Mouse (Mus musculus) liver, embryonic 11.5 days (tissue): ENCODE measurements around the gene Nhej1. TPM values are rescaled to one million over a fixed set of nuclear protein-coding genes. Genes with fewer than 3 reads are reported as not detected.

Source experiments
- ATAC-seq: fragments of 200-750 bp; cut with Nextera tagmentation; replicated peaks from 2 replicates; pipeline ENCODE4 v1.8.0; 2017; ENCODE audit warnings: moderate number of reproducible peaks, mild to moderate bottlenecking, moderate TSS enrichment, moderate library complexity; ENCODE audit not compliant: low FRiP score
- DNase-seq: peaks from one replicate; pipeline ENCODE4 v3.0.0-alpha.2; 2017; ENCODE audit warnings: low spot score
- H3K27ac ChIP-seq: fragments of 300-500 bp; sonication (generic); 2 replicates; pipeline ENCODE4 v1.5.1; 2014; ENCODE audit warnings: mild to moderate bottlenecking, low read depth, low read length, control low read depth
- H3K27me3 ChIP-seq: fragments of 300-500 bp; sonication (generic); replicated peaks from 2 replicates; pipeline ENCODE4 v1.6.1; 2014; ENCODE audit warnings: low read length, mixed read lengths; ENCODE audit not compliant: control insufficient read depth, insufficient read depth
- H3K36me3 ChIP-seq: fragments of 300-500 bp; sonication (generic); 2 replicates; pipeline ENCODE4 v1.6.1; 2014; ENCODE audit warnings: mild to moderate bottlenecking, low read length, moderate library complexity, mixed read lengths; ENCODE audit not compliant: control insufficient read depth, insufficient read depth
- H3K4me1 ChIP-seq: fragments of 300-500 bp; sonication (generic); replicated peaks from 2 replicates; pipeline ENCODE4 v1.6.1; 2014; ENCODE audit warnings: low read length, mixed read lengths; ENCODE audit not compliant: control insufficient read depth, insufficient read depth
- H3K4me2 ChIP-seq: fragments of 300-500 bp; sonication (generic); 2 replicates; pipeline ENCODE4 v1.6.1; 2014; ENCODE audit warnings: mild to moderate bottlenecking, control low read depth, moderate library complexity
- H3K4me3 ChIP-seq: fragments of 300-500 bp; sonication (generic); 2 replicates; pipeline ENCODE4 v1.5.1; 2014; ENCODE audit warnings: low read depth, low read length, control low read depth
- H3K9ac ChIP-seq: fragments of 300-500 bp; sonication (generic); 2 replicates; pipeline ENCODE4 v1.6.1; 2014; ENCODE audit warnings: low read depth, low read length, control low read depth
- H3K9me3 ChIP-seq: fragments of 300-500 bp; sonication (generic); 2 replicates; pipeline ENCODE4 v1.6.1; 2016; ENCODE audit warnings: low read length, inconsistent platforms, mixed read lengths; ENCODE audit not compliant: control insufficient read depth
- WGBS: fragments of 180-500 bp; shearing (Covaris S2); extraction: QIAGEN DNeasy Blood & Tissue Kit; methylation state at CpG from one replicate; pipeline ENCODE4 v1.1.7; 2014; 5-methylcytosine and 5-hydroxymethylcytosine counted together
- polyA plus RNA-seq: library from polyadenylated mRNA; unstranded; fragments of >200 nt; fragmentation: Nextera tagmentation; extraction: Ambion mirVana; gene quantifications from 2 replicates; pipeline ENCODE4 v1.2.1, GENCODE M21; 2014

Nhej1 gene
- polyA plus RNA-seq, 1 experiment from 2014 or later = 6.8 TPM

DNA sequence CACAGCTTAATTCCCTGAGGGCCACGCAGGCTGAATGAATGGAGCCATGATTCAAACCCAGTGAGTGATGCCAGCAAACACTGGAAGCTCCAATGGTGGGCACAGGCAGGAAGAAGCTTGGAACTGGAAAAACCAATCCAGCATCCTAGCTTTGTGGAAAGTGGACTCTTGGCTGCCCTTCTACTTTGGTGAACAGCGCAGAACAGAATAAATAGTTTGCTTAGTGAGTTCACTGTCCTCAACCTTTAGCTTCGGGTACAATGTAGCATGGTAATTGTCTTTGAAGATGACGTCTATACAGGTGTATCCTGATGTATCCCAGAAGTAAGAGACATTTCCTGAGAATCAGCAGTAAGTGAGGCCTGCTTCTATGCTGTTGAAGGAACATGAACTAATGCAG, 23.7 kb upstream of the Nhej1 start:
- H3K9me3 ChIP-seq = no peaks in the 10 kb centered on the region
- ATAC-seq = no peak
- H3K9ac ChIP-seq = no peak overlapping the region

DNA sequence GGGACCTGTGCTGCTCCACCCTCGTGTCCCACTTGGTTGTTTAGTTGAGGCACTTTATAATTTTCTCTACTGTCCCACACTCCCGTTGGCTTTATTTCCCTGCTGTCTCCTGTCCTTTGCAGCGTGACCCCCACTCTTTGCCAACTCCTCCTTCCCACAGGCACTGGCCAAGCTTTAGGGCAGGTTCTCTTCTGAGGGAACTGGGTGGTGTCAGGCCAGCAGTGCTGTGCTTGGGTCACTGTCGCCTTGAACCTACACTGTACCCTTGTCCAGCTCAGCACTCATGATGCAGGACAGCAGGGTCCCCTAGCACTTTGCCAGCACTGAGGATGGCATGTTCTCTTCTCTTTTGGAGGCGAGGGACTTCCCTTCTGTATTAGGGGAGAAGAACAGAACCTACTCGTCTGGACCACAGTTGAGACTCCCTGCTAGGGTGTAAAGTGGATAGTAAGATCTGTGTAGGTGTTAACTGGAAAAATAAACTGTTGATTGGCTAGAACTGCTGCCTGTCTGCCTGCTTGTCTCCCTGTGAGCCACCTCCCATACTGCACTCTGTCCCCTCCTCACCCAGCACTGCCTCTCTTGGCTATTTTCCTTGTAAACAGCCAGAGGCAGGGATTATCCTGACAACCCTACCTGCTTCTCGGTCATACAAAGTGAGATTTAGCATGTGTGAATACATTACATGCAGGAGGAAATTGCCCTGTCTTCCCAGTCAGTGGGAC, 22.6 kb upstream of the Nhej1 start:
- no peaks in the 10 kb centered on the region for H3K27me3 ChIP-seq
- peaks cover 31% of the 10 kb centered on the region for H3K36me3 ChIP-seq
- WGBS = 85% methylated on average over 7 of the region's 7 CpGs
- no peak for DNase-seq
- no peak overlapping the region for H3K4me3 ChIP-seq
- no peak overlapping the region for H3K27ac ChIP-seq
- H3K4me1 ChIP-seq = peaks cover 11% of the 10 kb centered on the region
- no peaks in the 10 kb centered on the region for H3K9me3 ChIP-seq
- ATAC-seq = no peak
- H3K4me2 ChIP-seq = no peak overlapping the region
- no peak overlapping the region for H3K9ac ChIP-seq

More for the DNA sequence above, 23.7 kb upstream of the Nhej1 start:
- WGBS = 88% methylated on average over 4 of the region's 4 CpGs
- peaks cover 31% of the 10 kb centered on the region for H3K36me3 ChIP-seq
- DNase-seq = no peak
- H3K27ac ChIP-seq = no peak overlapping the region
- no peak overlapping the region for H3K4me3 ChIP-seq
- peaks cover 8% of the 10 kb centered on the region for H3K4me1 ChIP-seq
- no peaks in the 10 kb centered on the region for H3K27me3 ChIP-seq
- H3K4me2 ChIP-seq = no peak overlapping the region

DNA sequence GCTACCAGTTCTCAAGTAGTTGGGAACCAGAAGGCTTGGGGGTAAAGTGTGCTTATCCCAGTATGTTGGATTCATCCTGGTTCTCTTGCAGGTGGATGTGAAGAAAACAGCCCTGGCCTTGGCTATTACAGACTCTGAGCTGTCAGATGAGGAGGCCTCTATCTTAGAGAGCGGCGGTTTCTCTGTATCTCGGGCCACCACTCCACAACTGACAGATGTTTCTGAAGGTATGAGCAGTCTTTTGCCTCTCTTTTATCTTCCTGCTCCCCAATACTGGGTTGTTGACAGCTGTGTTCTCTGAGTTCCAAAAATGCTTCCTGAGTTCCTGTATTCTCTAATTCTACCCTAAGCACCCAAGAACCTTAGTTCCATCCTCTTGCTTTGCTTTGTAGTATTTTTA, 20.6 kb upstream of the Nhej1 start:
- DNase-seq = no peak
- no peak overlapping the region; the same call in 1 of the 2 replicates for H3K4me3 ChIP-seq
- ATAC-seq = peak; percentile 42
- no peak overlapping the region for H3K9ac ChIP-seq
- H3K9me3 ChIP-seq = no peaks in the 10 kb centered on the region
- H3K27ac ChIP-seq = peak overlapping the region; percentile 41; the same call in 1 of the 2 replicates
- peak overlapping the region; percentile 93 for H3K4me2 ChIP-seq
- H3K36me3 ChIP-seq = peaks cover 31% of the 10 kb centered on the region
- H3K4me1 ChIP-seq = peaks cover 14% of the 10 kb centered on the region
- 56% methylated on average over 3 of the region's 3 CpGs for WGBS
- no peaks in the 10 kb centered on the region for H3K27me3 ChIP-seq

DNA sequence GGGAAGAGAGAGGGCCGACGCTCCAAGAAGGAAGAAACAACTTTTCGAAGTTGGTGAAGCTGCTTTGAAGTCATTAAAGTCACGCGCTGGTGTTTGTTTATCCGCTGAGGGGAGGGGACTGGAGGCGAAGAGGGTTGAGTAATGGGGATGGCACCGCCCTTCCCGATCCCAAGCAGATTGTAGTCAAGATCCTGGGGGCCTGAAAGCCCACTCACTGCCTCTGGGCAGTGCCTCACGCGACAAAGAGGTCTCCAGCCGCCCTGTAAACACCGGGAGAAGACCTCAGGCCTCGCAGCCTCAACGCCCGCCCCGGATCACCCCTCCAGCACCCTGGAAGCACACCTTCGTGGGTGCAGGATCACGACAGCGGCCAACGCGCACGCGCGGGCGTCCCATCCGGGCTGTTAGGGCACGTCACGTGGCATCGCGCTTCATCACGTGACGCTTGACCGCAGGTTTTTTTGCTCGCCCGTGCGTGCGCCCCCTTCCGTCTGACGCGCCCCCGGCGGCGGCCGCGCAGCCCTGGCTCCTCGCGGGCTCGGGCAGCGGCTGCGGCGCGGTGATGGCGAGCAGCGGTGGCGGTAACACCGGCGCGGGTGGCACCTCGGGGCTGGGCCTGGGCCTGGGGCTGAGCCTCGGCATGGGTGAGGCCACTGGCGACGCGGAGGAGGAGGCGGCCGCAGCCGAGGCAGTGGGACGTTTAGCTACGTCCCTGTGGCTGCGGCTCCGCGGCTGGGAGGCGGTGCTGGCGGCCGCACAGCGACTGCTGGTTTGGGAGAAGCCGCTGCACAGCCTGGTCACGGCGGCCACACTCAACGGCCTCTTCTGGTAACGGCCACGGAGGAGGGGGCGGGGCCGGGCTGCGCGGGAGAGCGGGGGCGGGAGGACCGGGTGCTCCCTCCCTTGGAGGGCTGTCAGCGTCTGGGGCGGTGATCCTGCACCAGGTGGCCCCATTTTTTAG, 17.6 kb upstream of the Nhej1 start, which contains the start of the genes Cnppd1 and Retreg2:
TSS of gene Cnppd1 (minus strand) at position 411 of the 961 bp plus-strand sequence.
TSS of gene Retreg2 (plus strand) at position 478 of the 961 bp plus-strand sequence.
- H3K4me2 ChIP-seq = peak within 1 kb of the TSS; percentile 93
- peaks cover 41% of the 10 kb centered on the region for H3K4me1 ChIP-seq
- peak; percentile 99 for DNase-seq
- H3K27ac ChIP-seq = peak within 1 kb of the TSS; percentile 98
- ATAC-seq = peak; percentile 80
- peaks cover 42% of the 10 kb centered on the region for H3K36me3 ChIP-seq
- peak within 1 kb of the TSS; percentile 97 for H3K9ac ChIP-seq
- WGBS = under 1% methylated on average over 91 of the region's 91 CpGs
- peak within 1 kb of the TSS; percentile 95 for H3K4me3 ChIP-seq
- H3K27me3 ChIP-seq = no peaks in the 10 kb centered on the region
- H3K9me3 ChIP-seq = no peaks in the 10 kb centered on the region

DNA sequence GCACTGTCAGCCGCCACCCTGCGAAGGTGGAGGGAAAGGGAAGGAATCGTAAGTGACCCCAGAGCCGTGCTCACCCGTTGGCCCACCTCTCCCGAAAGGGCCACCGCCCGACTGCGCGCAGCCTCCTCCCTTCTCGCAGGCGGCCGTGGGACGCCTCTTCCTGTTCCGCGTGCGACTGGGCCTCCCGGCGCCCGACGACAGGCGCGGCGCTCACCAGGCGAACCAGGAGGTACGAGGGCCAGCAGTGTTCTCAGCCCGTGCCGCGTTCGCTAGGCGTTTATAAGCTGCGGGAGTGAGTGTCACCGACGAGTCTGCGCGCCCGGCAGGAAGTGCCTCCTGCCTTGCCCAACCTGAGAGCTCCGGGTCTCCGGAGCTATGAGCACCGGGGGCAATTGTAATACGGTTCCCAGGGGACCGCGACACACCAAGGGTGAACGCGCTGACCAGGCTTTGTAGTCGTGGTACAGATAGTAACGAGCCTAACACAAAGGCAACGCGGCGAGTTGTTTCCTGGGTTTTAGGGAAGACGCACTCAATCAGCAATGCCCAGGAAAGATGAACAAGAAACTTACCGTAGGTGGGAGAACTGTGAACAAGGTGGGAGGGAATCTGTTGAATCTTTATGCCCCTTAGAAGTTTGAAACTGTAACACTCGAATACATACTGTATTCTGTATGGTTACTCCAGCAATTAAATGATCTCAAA, 16.6 kb upstream of the Nhej1 start:
- no peaks in the 10 kb centered on the region for H3K9me3 ChIP-seq
- no peaks in the 10 kb centered on the region for H3K27me3 ChIP-seq
- peaks cover 48% of the 10 kb centered on the region for H3K4me1 ChIP-seq
- H3K4me3 ChIP-seq = peak overlapping the region; percentile 95
- DNase-seq = peak; percentile 74
- ATAC-seq = peak; percentile 36
- H3K4me2 ChIP-seq = peak overlapping the region; percentile 93
- peak overlapping the region; percentile 98 for H3K27ac ChIP-seq
- H3K9ac ChIP-seq = peak overlapping the region; percentile 97
- under 1% methylated on average over 53 of the region's 53 CpGs for WGBS
- H3K36me3 ChIP-seq = peaks cover 35% of the 10 kb centered on the region

DNA sequence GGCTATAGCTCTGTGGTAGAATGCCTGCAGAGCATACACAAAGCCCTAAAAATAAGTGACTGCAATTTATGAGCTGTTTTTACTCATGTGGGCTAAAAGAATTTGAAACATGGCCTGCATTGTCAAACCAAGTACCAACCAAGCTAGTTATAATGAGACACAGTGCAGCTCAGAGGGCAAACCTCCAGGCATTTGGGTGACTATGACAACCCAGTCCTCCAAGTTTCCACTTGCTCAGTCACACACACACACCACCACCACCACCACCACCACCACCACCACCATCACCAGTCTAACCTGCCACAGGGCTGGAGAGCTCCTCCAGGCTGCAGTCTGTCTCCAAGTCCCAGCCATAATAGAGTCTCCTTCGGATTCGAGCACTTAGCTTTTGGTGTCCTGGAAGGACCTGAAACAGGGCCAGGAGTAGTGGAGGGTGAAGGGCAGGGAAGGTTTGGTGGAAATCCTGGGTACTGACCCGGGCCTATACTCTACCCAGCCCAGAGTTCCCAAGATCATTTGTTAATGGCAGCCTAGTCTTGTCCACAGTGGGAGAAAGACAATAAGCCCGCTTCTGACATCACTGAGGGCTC, 15.7 kb upstream of the Nhej1 start:
- no peaks in the 10 kb centered on the region for H3K27me3 ChIP-seq
- peaks cover 57% of the 10 kb centered on the region for H3K4me1 ChIP-seq
- WGBS = 61% methylated on average over 4 of the region's 4 CpGs
- H3K4me2 ChIP-seq = peak overlapping the region; percentile 93
- H3K36me3 ChIP-seq = peaks cover 33% of the 10 kb centered on the region
- H3K9ac ChIP-seq = peak overlapping the region; percentile 97
- peak overlapping the region; percentile 95 for H3K4me3 ChIP-seq
- H3K27ac ChIP-seq = peak overlapping the region; percentile 98
- no peaks in the 10 kb centered on the region for H3K9me3 ChIP-seq
- ATAC-seq (no peak), DNase-seq (no peak)

DNA sequence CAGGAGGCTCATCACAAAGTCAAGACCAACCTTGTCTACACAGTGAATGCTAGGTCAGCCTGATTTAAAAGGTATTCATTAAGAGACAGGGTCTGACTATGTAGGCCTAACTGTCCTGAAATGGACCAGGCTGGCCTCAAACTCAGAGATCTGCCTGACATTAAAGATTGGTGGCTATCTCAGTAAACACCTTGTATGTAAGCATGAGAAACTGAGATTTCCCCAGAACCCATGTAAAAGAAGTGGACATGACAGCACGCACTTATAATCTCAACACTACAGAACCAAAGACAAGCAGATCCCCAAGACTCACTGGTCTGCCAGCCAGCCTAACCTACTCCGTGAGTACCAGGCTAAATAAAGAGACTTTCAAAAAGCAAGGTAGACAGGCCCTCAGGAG, 13.4 kb upstream of the Nhej1 start:
- peaks cover 25% of the 10 kb centered on the region for H3K36me3 ChIP-seq
- DNase-seq = no peak
- no peak for ATAC-seq
- H3K4me1 ChIP-seq = peaks cover 51% of the 10 kb centered on the region
- peak overlapping the region; percentile 97 for H3K27ac ChIP-seq
- H3K9me3 ChIP-seq = no peaks in the 10 kb centered on the region
- peak overlapping the region; percentile 93 for H3K4me2 ChIP-seq
- 0 out of 2 replicates have a peak overlapping the region, but pooled peaks have one; percentile 8 for H3K9ac ChIP-seq
- no peak overlapping the region for H3K4me3 ChIP-seq
- WGBS = 78% methylated on average over 2 of the region's 2 CpGs
- no peaks in the 10 kb centered on the region for H3K27me3 ChIP-seq

DNA sequence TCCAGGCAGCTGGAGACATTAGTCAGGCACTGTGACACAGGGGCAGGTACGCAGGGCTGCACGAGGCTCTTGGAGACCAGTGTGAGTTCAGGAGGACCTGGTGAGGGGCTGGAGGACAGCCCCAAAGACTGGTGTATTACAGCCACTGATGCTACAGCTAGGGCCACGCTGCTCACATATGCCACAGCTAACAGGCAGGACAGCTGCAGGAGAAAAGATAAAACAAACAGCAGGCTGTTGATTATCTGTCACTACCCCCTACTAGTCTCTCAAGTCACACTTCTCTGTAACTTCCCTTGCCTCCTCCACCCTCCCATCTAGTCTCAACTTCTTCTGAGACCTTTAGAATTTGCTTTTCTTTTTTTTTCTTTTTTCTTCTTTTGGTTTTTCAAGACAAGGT, 11.7 kb upstream of the Nhej1 start:
- peaks cover 53% of the 10 kb centered on the region for H3K4me1 ChIP-seq
- 31% methylated on average over 3 of the region's 3 CpGs for WGBS
- peak overlapping the region; percentile 42 for H3K9ac ChIP-seq
- H3K27ac ChIP-seq = peak overlapping the region; percentile 97
- H3K36me3 ChIP-seq = peaks cover 25% of the 10 kb centered on the region
- ATAC-seq = peak; percentile 94
- H3K27me3 ChIP-seq = no peaks in the 10 kb centered on the region; the same call in 1 of the 2 replicates
- H3K4me3 ChIP-seq = 0 out of 2 replicates have a peak overlapping the region, but pooled peaks have one; percentile 18
- peak overlapping the region; percentile 93 for H3K4me2 ChIP-seq
- no peak for DNase-seq
- no peaks in the 10 kb centered on the region for H3K9me3 ChIP-seq
